Mouse (Mus musculus) kidney, embryonic 16.5 days (tissue): ENCODE data around the gene Gja10. TPM values are rescaled to one million over a fixed set of nuclear protein-coding genes. Genes with fewer than 3 reads are reported as not detected.

ENCODE experiments used
- ATAC-seq: fragments of 200-750 bp; cut with Nextera tagmentation; 2 replicates; pipeline ENCODE4 v1.8.0; 2017; ENCODE audit warnings: moderate TSS enrichment; ENCODE audit not compliant: low FRiP score, low TSS enrichment
- H3K27ac ChIP-seq: fragments of 300-500 bp; sonication (generic); 2 replicates; pipeline ENCODE4 v1.5.1; 2014; ENCODE audit warnings: low read length
- H3K27me3 ChIP-seq: fragments of 300-500 bp; sonication (generic); 2 replicates; pipeline ENCODE4 v1.6.1; 2014; ENCODE audit warnings: low read length, control low read depth, mixed read lengths; ENCODE audit not compliant: insufficient read depth
- H3K36me3 ChIP-seq: fragments of 300-500 bp; sonication (generic); 2 replicates; pipeline ENCODE4 v1.6.1; 2014; ENCODE audit warnings: low read length, control low read depth, mixed read lengths; ENCODE audit not compliant: insufficient read depth
- H3K4me1 ChIP-seq: fragments of 300-500 bp; sonication (generic); 2 replicates; pipeline ENCODE4 v1.6.1; 2014; ENCODE audit warnings: low read length, control low read depth, mixed read lengths; ENCODE audit not compliant: insufficient read depth
- H3K4me2 ChIP-seq: fragments of 300-500 bp; sonication (generic); replicated peaks from 2 replicates; pipeline ENCODE4 v1.6.1; 2014; ENCODE audit warnings: low read depth, low read length
- H3K4me3 ChIP-seq: fragments of 300-500 bp; sonication (generic); 2 replicates; pipeline ENCODE4 v1.5.1; 2014; ENCODE audit warnings: mild to moderate bottlenecking, low read length
- H3K9ac ChIP-seq: fragments of 300-500 bp; sonication (generic); replicated peaks from 2 replicates; pipeline ENCODE4 v1.6.1; 2014; ENCODE audit warnings: low read length
- H3K9me3 ChIP-seq: fragments of 300-500 bp; sonication (generic); 2 replicates; pipeline ENCODE4 v1.6.1; 2016; ENCODE audit warnings: low read length, control low read depth
- WGBS: fragments of 180-500 bp; shearing (Covaris S2); extraction: QIAGEN DNeasy Blood & Tissue Kit; methylation state at CpG from one replicate; pipeline ENCODE4 v1.1.7; 2014; 5-methylcytosine and 5-hydroxymethylcytosine counted together
- polyA plus RNA-seq: library from polyadenylated mRNA; unstranded; fragments of >200 nt; fragmentation: Nextera tagmentation; extraction: Ambion mirVana; gene quantifications from 2 replicates; pipeline ENCODE4 v1.2.1, GENCODE M21; 2015

The Gja10 gene
- polyA plus RNA-seq, 1 experiment from 2014 or later: not detected

DNA sequence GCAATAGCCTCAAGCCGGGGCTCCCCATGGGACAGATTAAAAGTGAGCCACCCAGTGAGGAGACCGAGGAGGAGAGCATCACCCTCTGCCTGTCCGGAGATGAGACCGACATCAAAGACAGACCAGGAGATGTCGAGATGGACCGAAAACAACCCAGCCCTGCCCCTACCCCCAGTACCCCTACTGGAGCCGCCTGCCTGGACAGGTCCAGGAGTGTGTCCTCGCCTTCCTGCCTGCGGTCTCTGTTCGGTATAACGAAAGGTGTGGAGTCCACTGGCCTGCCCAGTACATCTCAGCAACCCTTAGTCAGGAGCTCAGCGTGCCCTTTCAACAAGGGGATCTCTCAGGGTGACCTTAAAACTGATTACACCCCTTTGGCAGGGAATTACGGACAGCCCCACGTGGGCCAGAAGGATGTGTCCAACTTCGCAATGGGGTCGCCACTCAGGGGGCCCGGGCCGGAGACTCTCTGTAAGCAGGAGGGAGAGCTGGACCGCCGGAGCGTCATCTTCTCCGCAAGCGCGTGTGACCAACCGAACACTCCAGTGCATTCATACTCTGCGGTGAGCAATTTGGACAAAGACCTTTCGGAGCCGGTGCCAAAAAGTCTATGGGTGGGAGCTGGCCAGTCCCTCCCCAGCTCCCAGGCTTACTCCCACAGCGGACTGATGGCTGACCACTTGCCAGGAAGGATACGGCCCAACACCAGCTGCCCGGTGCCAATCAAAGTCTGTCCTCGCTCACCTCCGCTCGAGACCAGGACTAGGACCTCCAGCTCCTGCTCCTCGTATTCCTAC, 40.0 kb downstream of the Gja10 start:
- no peak overlapping the region for H3K4me2 ChIP-seq
- no peak overlapping the region for H3K9ac ChIP-seq
- ATAC-seq: 0 out of 2 replicates have a peak, but pooled peaks have one; percentile 18
- H3K36me3 ChIP-seq: peaks cover 9% of the 10 kb centered on the region; the same call in 1 of the 2 replicates
- peaks cover 13% of the 10 kb centered on the region for H3K4me1 ChIP-seq
- H3K4me3 ChIP-seq: no peak overlapping the region
- no peaks in the 10 kb centered on the region for H3K27me3 ChIP-seq
- WGBS: 89% methylated on average over 35 of the region's 35 CpGs
- no peaks in the 10 kb centered on the region; the same call in 1 of the 2 replicates for H3K9me3 ChIP-seq
- no peak overlapping the region for H3K27ac ChIP-seq

DNA sequence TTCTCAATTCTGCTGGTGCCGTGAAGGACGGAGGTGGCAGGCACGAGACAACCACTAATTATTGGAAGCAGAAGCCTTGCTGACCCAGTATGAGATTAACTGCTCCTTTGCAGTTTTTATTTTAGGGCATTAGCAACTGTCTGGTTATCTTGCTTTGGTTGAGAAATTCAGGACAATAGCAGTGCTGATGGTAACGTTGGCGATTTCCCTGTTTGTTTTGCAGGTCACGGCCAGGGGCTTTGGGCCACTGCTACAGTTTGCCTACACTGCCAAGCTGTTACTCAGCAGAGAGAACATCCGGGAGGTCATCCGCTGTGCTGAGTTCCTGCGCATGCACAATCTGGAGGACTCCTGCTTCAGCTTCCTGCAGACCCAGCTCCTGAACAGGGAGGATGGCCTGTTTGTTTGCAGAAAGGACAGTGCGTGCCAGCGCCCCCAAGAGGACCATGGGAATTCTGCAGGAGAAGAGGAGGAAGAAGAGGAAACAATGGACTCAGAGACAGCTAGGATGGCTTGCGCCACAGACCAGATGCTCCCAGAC, 40.9 kb downstream of the Gja10 start:
- WGBS: 53% methylated on average over 12 of the region's 12 CpGs
- peak overlapping the region; percentile 71 for H3K27ac ChIP-seq
- no peak; the same call in 1 of the 2 replicates for ATAC-seq
- no peaks in the 10 kb centered on the region for H3K27me3 ChIP-seq
- H3K4me2 ChIP-seq: no peak overlapping the region
- H3K9me3 ChIP-seq: no peaks in the 10 kb centered on the region; the same call in 1 of the 2 replicates
- no peak overlapping the region for H3K9ac ChIP-seq
- H3K4me3 ChIP-seq: no peak overlapping the region
- H3K4me1 ChIP-seq: peaks cover 13% of the 10 kb centered on the region
- peaks cover 9% of the 10 kb centered on the region; the same call in 1 of the 2 replicates for H3K36me3 ChIP-seq

DNA sequence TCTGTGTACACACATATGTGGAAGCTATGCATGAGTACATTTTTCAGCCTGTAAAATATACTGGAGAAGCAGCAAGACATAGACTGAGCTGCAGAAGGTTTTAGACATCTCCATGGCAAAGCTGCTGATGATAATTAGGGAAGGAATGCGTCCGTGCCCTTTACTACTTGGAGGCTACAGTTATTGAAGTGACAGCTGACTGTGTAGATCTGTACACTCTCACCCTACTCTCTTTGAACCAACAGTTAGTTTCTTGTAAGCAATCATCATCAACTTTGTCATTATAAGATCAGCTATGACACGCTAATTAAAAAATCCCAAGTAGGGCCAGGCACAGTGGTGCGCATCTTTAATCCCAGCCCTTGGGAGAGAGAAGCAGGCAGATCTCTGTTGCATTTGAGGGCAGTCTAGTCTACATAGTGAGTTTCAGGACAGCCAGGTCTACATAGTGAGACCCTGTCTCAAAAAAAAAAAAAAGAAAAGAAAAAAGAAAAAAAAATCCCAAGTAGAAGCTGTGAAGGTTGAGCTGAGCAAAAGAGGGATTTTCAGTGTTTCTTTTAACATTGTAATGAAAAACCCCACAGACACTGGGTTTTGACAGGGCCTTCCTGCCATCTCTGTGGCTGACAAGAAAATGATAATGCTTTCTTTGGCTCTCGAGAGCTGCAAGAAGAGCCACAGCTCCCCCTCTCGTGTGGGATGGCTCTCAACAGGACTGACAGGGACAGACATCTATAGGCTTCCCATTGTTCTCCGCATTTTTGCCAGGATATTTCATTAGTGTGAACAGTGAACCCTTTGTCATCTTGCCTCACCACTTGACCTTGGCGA, 41.6 kb downstream of the Gja10 start:
- H3K4me2 ChIP-seq: no peak overlapping the region
- WGBS: 60% methylated on average over 8 of the region's 8 CpGs
- H3K27ac ChIP-seq: peak overlapping the region; percentile 71
- H3K36me3 ChIP-seq: peaks cover 9% of the 10 kb centered on the region; the same call in 1 of the 2 replicates
- no peak overlapping the region for H3K4me3 ChIP-seq
- no peaks in the 10 kb centered on the region for H3K27me3 ChIP-seq
- no peaks in the 10 kb centered on the region; the same call in 1 of the 2 replicates for H3K9me3 ChIP-seq
- peaks cover 13% of the 10 kb centered on the region for H3K4me1 ChIP-seq
- no peak for ATAC-seq
- no peak overlapping the region for H3K9ac ChIP-seq

GRCm38 (mm10) chr4:32560246-32560645, 42.3 kb downstream of the Gja10 start:
- Histone ChIP-seq H3K4me2 (no peak overlapping the region), H3K4me1 (peaks cover 13% of the 10 kb centered on the region), H3K4me3 (no peak overlapping the region), H3K9ac (no peak overlapping the region), H3K27me3 (no peaks in the 10 kb centered on the region), H3K27ac (peak overlapping the region; percentile 55), H3K9me3 (no peaks in the 10 kb centered on the region; the same call in 1 of the 2 replicates), H3K36me3 (peaks cover 9% of the 10 kb centered on the region; the same call in 1 of the 2 replicates)
- ATAC-seq: 0 out of 2 replicates have a peak, but pooled peaks have one; percentile 32
- WGBS: 12% methylated on average over 6 of the region's 6 CpGs

- no peak overlapping the region for H3K27ac ChIP-seq
- no peak for ATAC-seq
- no peaks in the 10 kb centered on the region; the same call in 1 of the 2 replicates for H3K9me3 ChIP-seq
- WGBS: 87% methylated on average over 7 of the region's 7 CpGs
- H3K27me3 ChIP-seq: no peaks in the 10 kb centered on the region
- H3K4me2 ChIP-seq: no peak overlapping the region
- no peak overlapping the region for H3K9ac ChIP-seq
- H3K4me1 ChIP-seq: peaks cover 5% of the 10 kb centered on the region; the same call in 1 of the 2 replicates
- H3K36me3 ChIP-seq: no peaks in the 10 kb centered on the region
- H3K4me3 ChIP-seq: no peak overlapping the region
These were observed 47.1 kb downstream of the Gja10 start for GRCm38 (mm10) chr4:32555506-32555905.

DNA sequence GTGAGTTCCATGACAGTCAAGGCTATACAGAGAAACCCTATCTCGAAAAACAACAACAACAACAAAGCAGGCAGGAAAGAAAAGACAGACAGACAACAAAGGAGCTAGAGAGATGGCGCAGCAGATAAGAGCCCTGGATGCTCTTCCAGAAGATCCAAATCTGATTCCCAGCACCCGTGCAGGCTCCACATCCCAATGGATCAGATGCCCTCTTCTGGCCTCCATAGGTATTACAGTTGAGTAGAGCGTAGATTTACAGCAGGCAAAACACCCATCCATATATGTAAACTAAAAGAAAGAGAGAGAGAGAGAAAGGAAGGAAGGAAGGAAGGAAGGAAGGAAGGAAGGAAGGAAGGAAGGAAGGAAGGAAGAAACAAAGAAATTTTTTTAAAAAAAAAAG, 51.2 kb downstream of the Gja10 start:
- Histone ChIP-seq H3K4me2 (no peak overlapping the region), H3K9me3 (no peaks in the 10 kb centered on the region), H3K27ac (no peak overlapping the region), H3K4me1 (no peaks in the 10 kb centered on the region), H3K36me3 (no peaks in the 10 kb centered on the region), H3K4me3 (no peak overlapping the region), H3K27me3 (no peaks in the 10 kb centered on the region), H3K9ac (no peak overlapping the region)
- no peak for ATAC-seq
- 51% methylated on average over 4 of the region's 4 CpGs for WGBS

DNA sequence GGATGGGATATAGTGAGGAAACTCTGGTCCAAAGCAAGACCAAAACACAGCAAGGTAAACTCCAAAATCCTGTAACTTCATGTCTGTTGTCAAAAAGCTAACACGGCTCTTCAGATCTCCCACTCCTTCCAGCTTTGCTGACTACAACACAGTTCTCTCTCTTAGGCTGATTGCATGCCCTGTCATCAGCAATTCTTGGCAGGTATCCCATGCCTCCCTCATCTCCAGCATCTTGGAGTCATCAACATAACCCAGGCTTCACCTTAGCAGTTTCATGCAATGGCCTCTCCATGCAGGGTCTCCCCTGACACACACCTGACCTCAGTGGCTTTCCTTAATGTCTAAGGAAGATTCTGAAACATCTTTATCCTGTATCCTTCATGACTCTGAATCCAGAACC, 53.4 kb downstream of the Gja10 start:
- no peaks in the 10 kb centered on the region for H3K27me3 ChIP-seq
- H3K27ac ChIP-seq: no peak overlapping the region
- 90% methylated on average over 1 of the region's 1 CpGs for WGBS
- no peaks in the 10 kb centered on the region for H3K4me1 ChIP-seq
- ATAC-seq: no peak
- H3K4me2 ChIP-seq: no peak overlapping the region
- no peak overlapping the region for H3K4me3 ChIP-seq
- no peaks in the 10 kb centered on the region for H3K9me3 ChIP-seq
- no peak overlapping the region for H3K9ac ChIP-seq
- H3K36me3 ChIP-seq: no peaks in the 10 kb centered on the region

Other genes with a start within 250 kb of the Gja10 start
- gene Casp8ap2, start 12.7 kb upstream of the Gja10 start, polyA plus RNA-seq: 55.4 and 57.7 TPM in 2 replicates
- 12.1 and 15.6 TPM in 2 replicates for gene Mdn1, start 54.4 kb upstream of the Gja10 start, polyA plus RNA-seq
- gene Lyrm2, start 197.5 kb upstream of the Gja10 start, polyA plus RNA-seq: 99.7 and 110 TPM in 2 replicates